Mouse (Mus musculus) testis, postnatal 10 days (tissue): ENCODE measurements around the gene Ror1.
A peak's percentile ranks its signal among the peaks of the same experiment; 100 is the strongest.

Experiments used
- DNase-seq: peaks from one replicate; pipeline ENCODE4 v3.0.0; 2021; ENCODE audit warnings: low spot score

Ror1 gene

DNA sequence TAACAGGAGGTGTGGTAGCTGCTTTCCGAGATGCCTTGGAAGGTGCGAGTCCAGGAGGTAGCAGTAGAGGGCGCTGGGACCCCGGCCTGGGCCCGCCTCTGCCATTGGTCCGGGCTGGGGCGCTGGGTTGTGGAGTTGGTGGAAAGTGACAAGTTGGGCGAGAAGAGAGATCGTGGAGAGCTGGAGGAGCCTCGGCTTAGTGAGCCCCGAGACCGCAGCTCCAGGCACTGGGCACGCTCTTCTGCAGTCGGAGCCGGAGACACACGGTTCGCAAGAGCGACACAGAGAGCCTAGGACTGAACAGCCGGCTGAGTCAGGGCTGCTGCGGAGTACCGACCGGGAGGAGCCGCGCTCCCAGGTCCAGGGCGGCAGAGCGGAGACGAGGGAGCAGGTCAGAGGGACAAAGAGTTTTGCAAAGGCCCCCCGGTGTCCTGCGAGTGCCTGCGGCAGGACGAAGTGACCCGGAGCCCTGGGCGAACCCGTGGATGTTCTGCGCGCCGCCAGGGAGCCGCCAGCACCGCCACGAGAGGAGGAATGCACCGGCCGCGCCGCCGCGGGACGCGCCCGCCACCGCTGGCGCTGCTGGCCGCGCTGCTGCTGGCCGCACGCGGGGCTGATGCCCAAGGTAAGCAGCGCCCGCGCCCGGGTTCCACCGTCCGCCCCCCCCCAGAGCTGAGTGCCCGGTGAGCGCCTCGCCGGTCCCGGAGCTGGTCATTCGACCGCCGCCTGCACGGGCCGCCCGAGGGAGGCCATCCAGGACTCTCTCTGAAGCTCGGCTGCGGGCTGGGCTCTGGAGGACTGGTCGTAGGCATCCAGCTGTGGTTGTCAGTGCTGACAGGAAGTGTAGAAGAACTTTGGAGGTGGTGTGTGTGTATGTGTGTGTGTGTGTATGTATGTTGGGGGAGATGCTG lies at the start of gene Ror1:
Gene Ror1 (plus strand): TSS at position 107 of the 911 bp plus-strand sequence.
- peak; percentile 94 for DNase-seq

- no peak for DNase-seq
Observed at GRCm38 (mm10) chr4:100047066-100047465, 48.5 kb upstream of the Ror1 start.

DNA sequence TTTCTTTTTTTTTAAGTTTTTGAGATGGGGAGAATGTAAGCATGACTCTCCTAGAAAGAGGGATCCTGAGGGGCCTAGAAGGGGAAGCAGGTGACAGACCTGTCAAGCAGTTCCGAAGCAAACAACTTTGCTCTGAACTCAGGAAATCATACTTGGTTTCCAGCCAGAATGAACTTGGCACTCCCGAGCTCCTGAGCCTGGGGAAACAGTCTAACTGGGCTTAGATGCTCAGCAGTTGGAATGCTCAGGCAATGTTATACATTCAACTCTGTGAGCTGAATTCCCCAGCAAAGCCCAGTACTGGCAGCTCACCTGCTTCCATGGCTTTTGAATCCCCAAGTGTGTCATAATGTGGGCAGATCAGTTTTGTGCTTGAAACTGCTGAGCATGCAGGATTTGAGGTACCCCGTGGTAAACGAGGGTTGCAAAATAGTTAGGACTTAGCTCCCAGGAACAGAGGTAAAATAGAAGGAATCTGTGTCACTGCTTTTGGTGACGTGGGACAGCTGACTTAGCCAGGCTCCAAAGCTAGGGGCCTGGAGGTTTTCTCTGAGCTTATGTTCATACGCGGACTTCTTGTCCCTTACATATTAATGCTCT lies 47.1 kb upstream of the Ror1 start:
- DNase-seq, result no peak

DNA sequence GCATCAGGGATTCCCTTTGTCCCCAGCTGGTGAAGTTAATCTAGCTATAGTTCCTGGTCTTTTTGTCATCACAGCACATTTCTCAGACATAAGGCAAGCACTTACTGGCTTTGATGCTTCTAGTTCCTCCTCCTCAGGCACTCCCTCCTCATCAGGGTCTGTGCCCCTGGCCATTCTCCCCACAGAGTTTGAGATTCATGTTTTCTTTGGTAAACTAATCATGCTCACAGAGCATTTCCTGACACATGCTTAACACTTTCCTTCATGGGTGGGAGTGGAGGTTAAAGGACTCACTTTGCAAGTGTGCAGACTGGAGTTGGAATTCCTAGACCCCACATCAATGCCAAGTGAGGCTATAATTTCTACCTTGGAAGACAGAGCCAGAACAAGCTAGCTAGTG lies 43.8 kb upstream of the Ror1 start:
- DNase-seq, result no peak

DNA sequence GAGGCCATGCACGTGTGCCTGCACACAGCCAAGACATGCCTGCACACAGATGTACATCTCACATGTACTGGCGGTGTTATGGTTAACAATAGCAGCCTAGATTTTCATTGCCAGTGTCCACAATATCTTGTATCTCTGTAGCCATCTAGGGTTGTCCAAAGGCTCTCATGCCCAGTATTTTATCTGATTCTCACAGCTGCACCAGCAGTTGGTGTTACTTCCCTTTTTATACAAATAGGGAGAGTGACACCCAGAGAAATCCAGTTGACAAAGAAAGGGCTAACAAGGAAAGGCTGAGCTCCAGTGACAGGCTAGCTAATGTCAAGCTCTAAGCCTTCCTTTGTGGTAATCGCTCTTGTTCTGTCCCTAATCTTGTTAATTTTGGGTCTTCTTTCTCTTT lies 43.3 kb upstream of the Ror1 start:
- no peak for DNase-seq

- no peak for DNase-seq
Observed at GRCm38 (mm10) chr4:100056046-100056445, 39.5 kb upstream of the Ror1 start.

DNA sequence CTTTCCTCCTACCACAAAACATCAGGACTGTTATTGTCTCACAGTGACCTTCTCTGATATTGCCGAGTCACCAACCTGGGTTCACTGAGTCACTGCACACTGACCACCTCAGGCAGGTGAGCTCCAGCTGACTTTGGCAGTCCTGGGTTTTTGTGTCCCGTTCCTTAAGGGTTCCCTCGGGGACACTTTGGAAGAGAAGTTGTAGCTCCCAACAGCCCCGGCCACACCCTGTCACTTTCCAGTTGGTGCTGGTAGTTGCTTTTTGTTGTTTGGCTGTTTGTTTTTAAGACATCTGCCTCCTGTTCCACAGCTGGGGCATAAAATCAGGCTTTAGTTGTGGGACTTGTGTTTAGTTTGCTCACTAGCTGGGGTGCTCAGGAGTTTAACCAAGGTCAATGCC lies 39.1 kb upstream of the Ror1 start:
- DNase-seq, result no peak

GRCm38 (mm10) chr4:100057381-100057780 lies 38.2 kb upstream of the Ror1 start:
- no peak for DNase-seq

- no peak for DNase-seq
Observed at GRCm38 (mm10) chr4:100058631-100059030, 37.0 kb upstream of the Ror1 start.

GRCm38 (mm10) chr4:100059811-100060210 lies 35.8 kb upstream of the Ror1 start:
- no peak for DNase-seq

- DNase-seq, result no peak
Observed at GRCm38 (mm10) chr4:100061396-100062066, 34.1 kb upstream of the Ror1 start.

DNA sequence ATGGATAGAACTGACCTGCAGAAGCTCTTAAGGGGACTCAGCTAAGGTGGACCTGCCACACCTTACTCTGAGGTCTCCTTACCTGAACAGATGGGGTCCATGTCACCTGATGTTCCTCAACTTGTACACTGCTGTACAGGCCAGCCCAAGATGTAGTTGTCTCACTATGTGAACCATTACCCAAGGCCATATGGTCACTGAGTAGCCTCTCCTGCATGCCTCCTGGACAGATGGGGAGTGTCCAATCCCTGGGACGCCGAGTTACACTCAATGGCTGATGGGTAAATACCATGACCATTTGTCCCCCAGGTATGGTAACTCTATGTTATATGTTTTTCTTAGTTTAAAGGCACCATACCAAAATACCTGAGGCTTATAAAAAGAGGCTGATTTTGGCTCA lies 29.9 kb upstream of the Ror1 start:
- DNase-seq, result no peak

GRCm38 (mm10) chr4:100070101-100070500 lies 25.5 kb upstream of the Ror1 start:
- DNase-seq, result no peak

DNA sequence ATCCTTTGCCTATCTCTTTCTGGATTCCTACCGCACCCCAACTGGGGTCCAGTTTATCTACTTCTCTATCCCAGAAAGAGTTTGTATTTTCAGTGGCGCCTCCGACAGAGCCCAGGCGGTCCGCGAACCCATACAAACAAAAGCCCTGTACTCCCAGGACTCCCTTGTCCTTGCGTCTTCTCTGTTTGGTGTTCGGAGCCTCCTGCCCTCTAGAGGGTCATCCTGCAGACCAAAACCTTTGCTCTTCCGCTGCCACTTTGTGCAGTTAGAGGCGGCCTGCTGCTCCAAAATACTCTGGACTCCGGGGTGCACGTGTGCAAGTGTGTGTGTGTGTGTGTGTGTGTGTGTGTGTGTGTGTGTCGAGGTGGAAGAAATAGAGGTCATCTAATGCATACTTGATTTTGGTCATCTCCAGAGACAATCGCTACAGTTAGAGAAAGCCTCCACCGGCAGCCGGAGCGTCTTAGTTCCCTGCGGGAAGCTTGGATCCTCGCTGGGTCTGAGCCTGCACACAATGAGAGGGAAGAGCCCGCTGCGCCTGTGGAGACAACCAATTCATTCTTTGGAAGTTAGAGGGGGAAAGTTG lies 1.1 kb downstream of the Ror1 start:
- peak; percentile 49 for DNase-seq

DNA sequence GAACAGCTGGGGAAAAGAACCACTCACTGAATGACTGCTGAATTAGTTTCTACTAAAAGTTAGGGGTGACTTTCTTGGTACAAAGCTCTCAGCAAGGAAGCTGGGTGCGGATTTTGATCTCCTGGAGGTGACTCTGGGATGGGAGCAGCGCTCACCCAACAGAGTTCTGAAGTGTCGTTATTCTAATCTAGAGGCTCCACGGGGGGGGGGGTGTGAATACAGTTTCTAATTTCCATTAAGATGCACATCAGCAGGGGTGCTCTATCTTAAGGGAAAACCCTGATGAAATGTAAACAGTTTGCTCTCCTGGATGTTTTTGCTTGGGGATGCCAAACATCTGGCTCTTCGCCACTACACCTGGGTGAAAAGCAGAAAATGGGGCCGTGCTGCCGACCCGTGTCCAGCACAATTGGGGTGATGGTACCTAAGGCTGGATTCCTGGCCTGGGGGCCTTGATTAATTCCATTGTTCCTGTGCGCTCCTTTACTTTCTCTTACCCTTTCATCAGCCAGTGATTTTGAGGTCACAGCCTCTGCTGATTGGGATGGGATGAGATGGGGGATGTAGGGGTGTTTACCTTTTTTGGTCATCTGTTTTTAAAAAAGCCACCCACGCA lies 1.9 kb downstream of the Ror1 start:
- DNase-seq, result no peak

DNA sequence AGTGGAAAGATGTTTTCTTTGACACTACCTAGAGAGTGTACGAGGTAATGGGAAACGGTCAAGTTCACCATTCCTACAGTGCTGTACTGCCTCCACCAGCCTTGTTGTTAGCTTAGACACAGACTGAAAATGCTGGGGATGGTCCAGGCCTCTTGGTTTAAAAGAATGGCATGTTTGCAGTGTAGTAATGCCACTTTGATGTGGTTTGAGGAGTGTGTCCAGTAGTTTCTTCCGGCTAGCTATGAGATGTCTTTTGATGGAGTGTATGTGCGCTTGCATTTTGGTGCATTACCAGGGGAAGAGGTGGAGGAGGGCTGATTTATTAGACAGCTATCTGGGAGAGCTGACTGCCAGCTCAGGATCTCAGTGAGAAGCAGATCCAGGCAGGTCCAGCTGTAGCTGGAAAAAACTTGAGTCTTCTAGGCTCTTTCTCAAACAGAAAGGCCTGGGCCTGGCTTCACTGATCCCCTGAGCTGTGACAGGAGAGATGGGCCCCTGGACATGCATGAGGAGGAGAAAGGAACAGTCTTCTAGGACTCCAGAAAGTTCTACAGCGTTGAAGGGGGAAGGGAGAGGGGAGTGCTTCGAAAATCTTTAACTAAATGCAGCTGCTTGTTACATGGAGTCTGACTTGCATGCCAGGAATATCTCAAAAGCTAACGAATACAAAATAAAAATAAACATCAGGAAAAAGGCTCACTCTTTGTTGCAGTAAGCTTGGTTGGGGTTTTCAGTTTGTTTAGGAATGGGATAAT lies 5.7 kb downstream of the Ror1 start:
- no peak for DNase-seq

DNA sequence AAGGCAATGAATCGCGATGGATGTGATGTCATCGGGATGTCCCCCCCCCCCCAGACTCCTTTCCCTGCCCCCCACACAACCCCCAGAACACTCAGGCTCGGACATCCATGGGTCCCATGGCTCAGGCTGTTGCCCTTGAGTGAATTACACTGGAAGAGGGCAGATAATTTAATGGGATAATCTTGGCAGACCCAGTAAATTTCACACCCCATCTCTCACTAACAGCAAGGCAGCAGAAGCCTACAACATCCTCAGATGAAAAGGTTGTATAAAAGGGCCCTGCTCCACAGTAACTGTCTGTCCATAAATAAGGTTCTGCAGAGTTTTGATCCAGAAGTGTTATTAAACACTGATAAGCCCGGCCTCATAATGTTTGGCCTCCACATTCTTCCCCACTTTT lies 6.3 kb downstream of the Ror1 start:
- no peak for DNase-seq

DNA sequence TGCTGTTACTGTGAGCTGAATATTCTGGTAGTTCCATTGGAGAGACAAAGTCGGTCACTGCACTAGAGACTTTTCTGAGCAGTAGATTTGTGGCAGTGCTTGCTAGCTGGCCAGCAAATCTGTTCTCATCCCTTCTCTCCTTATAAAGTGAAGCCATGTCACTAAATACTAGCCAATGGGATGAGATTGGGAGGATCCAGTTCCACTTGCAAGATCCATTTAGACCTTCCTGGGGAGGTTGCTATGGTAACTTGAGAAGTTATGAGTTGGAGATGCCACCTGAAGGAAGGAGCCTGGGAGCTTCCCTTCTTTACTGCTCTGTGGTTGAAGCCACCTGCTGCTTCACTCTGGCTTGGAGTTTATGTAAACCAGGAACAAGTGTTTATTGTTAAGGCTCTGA lies 8.7 kb downstream of the Ror1 start:
- DNase-seq, result no peak

DNA sequence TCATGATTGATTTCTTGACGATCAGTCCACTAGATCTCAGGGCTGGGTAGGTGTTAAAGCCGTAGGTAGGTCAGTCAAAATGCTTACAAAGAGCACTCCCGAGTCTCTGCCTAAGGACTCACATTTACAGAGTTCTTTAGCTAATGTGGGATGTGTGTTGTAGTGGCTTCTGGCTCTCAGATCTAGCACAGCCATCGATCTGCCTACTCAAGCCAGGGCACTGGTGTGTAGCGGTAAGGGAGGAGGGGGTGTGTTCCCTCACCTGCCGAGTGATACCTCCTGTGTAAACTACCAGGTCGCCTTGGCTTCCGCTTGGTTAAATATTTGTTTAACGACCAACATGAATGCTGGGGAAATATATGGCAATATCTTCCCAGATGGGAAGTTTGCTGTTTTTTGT lies 12.0 kb downstream of the Ror1 start:
- no peak for DNase-seq

GRCm38 (mm10) chr4:100108551-100108950 lies 13.0 kb downstream of the Ror1 start:
- no peak for DNase-seq

DNA sequence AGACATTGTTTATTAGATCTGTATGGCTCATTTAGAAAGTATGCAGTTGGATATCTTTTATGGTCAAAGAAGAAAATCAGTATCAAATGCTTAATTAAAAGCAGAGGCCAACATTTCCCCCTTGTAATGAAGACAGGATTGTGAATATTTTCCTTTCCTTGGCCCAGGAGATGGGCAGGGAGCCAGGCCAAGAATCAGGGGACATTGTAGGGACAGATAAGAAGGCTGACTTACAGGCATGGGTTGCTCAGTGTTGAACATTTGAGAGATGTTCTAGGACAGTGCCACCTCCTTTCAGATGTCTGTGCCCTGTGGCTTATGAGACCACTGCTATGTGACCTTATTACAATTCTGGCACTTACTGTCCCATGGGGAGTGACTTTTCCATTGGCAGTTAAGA lies 18.6 kb downstream of the Ror1 start:
- no peak for DNase-seq

- no peak for DNase-seq
Observed at GRCm38 (mm10) chr4:100116366-100116765, 20.8 kb downstream of the Ror1 start.
